Mouse (Mus musculus): ENCODE measurements at regions not wholly inside any gene's neighbourhood (a gene's known extent, or its start where the extent isn't known, plus 50 kb on each side); places are given as distances from the start of the nearest gene placed in this dataset.

- peaks cover 5 to 10% of the 10 kb centered on the region in 2 experiments; a peak in 2 of 4 replicates for H3K4me1 ChIP-seq (ENCODE audit: control insufficient read depth in 2 of 2, insufficient read depth in 2 of 2, low read length in 2 of 2, poor library complexity in 1 of 2)
- no peaks in the 10 kb centered on the region for H3K9me3 ChIP-seq (ENCODE audit: control insufficient read depth, insufficient read depth, low read depth, low read length)
- no peaks in the 10 kb centered on the region for H3K36me3 ChIP-seq (ENCODE audit: control insufficient read depth, insufficient read depth, low read length, poor library complexity, severe bottlenecking)
- DNase-seq (ENCODE audit: low read depth, low spot score) = no peak
- in situ Hi-C loops (cut with MboI; ENCODE audit: low sequenced_read_pairs in 2 of 2, unreplicated experiment in 2 of 2) = no loop called here
- no peak overlapping the region for H3K9ac ChIP-seq (ENCODE audit: insufficient read depth, low read depth, low read length, poor library complexity, severe bottlenecking)
- no peak overlapping the region for H3K27ac ChIP-seq (ENCODE audit: insufficient read depth, low read depth, low read length, poor library complexity, severe bottlenecking)
- no peak for TF ChIP-seq ZC3H11A (IDR thresholded peaks at IDR 0.05; ENCODE audit: borderline replicate concordance, low read depth, low read length)
- no peak for TF ChIP-seq HCFC1 (IDR thresholded peaks at IDR 0.05; ENCODE audit: borderline replicate concordance, insufficient read depth, low read length)
- no peak for TF ChIP-seq ZNF384 (IDR thresholded peaks at IDR 0.05; ENCODE audit: low read depth, low read length)
- no peak for TF ChIP-seq MAFK (IDR thresholded peaks at IDR 0.05; ENCODE audit: insufficient read depth, low read depth, low read length)
- no peak for TF ChIP-seq CHD2 (IDR thresholded peaks at IDR 0.05; ENCODE audit: low read depth, low read length)
- no peak overlapping the region for H3K4me3 ChIP-seq (ENCODE audit: insufficient read depth in 1 of 2, low read depth in 1 of 2, low read length in 2 of 2, poor library complexity in 1 of 2, severe bottlenecking in 1 of 2)
These were observed 212.2 kb upstream of the Smim15 start for GRCm38 (mm10) chr13:107831997-107832396.

- Histone ChIP-seq H3K9me3 (ENCODE audit: control insufficient read depth, insufficient read depth, low read depth, low read length) (no peaks in the 10 kb centered on the region), H3K36me3 (ENCODE audit: control insufficient read depth, insufficient read depth, low read length, poor library complexity, severe bottlenecking) (no peaks in the 10 kb centered on the region), H3K4me1 (ENCODE audit: control insufficient read depth in 2 of 2, insufficient read depth in 2 of 2, low read length in 2 of 2, poor library complexity in 1 of 2) (peaks cover 7 to 12% of the 10 kb centered on the region in 2 experiments; a peak in 2 of 4 replicates), H3K27ac (ENCODE audit: insufficient read depth, low read depth, low read length, poor library complexity, severe bottlenecking) (no peak overlapping the region), H3K9ac (ENCODE audit: insufficient read depth, low read depth, low read length, poor library complexity, severe bottlenecking) (no peak overlapping the region), H3K4me3 (ENCODE audit: insufficient read depth in 1 of 2, low read depth in 1 of 2, low read length in 2 of 2, poor library complexity in 1 of 2, severe bottlenecking in 1 of 2) (peak overlapping the region in 1 of 2 experiments; percentile 49; a peak in 2 of 4 replicates)
- in situ Hi-C loops (cut with MboI; ENCODE audit: low sequenced_read_pairs in 2 of 2, unreplicated experiment in 2 of 2) = no loop called here
- no peak for TF ChIP-seq HCFC1 (IDR thresholded peaks at IDR 0.05; ENCODE audit: borderline replicate concordance, insufficient read depth, low read length)
- peak; percentile 98 for TF ChIP-seq MAFK (IDR thresholded peaks at IDR 0.05; ENCODE audit: insufficient read depth, low read depth, low read length)
- DNase-seq (ENCODE audit: low read depth, low spot score) = peak; percentile 91
These were observed 213.0 kb upstream of the Smim15 start for GRCm38 (mm10) chr13:107831221-107831681.

- H3K4me3 ChIP-seq (ENCODE audit: insufficient read depth in 1 of 2, low read depth in 1 of 2, low read length in 2 of 2, poor library complexity in 1 of 2, severe bottlenecking in 1 of 2) = no peak overlapping the region
- no peaks in the 10 kb centered on the region for H3K36me3 ChIP-seq (ENCODE audit: control insufficient read depth, insufficient read depth, low read length, poor library complexity, severe bottlenecking)
- H3K9ac ChIP-seq (ENCODE audit: insufficient read depth, low read depth, low read length, poor library complexity, severe bottlenecking) = no peak overlapping the region
- TF ChIP-seq CHD2 (IDR thresholded peaks at IDR 0.05; ENCODE audit: low read depth, low read length) = no peak
- TF ChIP-seq MAFK (IDR thresholded peaks at IDR 0.05; ENCODE audit: insufficient read depth, low read depth, low read length) = no peak
- TF ChIP-seq HCFC1 (IDR thresholded peaks at IDR 0.05; ENCODE audit: borderline replicate concordance, insufficient read depth, low read length) = no peak
- no peak for TF ChIP-seq ZC3H11A (IDR thresholded peaks at IDR 0.05; ENCODE audit: borderline replicate concordance, low read depth, low read length)
- TF ChIP-seq ZNF384 (IDR thresholded peaks at IDR 0.05; ENCODE audit: low read depth, low read length) = no peak
- H3K9me3 ChIP-seq (ENCODE audit: control insufficient read depth, insufficient read depth, low read depth, low read length) = no peaks in the 10 kb centered on the region
- H3K4me1 ChIP-seq (ENCODE audit: control insufficient read depth in 2 of 2, insufficient read depth in 2 of 2, low read length in 2 of 2, poor library complexity in 1 of 2) = peaks cover 7 to 10% of the 10 kb centered on the region in 2 experiments; a peak in 2 of 4 replicates
- no peak overlapping the region for H3K27ac ChIP-seq (ENCODE audit: insufficient read depth, low read depth, low read length, poor library complexity, severe bottlenecking)
- DNase-seq (ENCODE audit: low read depth, low spot score) = no peak
- in situ Hi-C loops (cut with MboI; ENCODE audit: low sequenced_read_pairs in 2 of 2, unreplicated experiment in 2 of 2) = no loop called here
These were observed 214.0 kb upstream of the Smim15 start for GRCm38 (mm10) chr13:107830281-107830680.

- in situ Hi-C loops (cut with MboI; ENCODE audit: low sequenced_read_pairs in 2 of 2, unreplicated experiment in 2 of 2) = no loop called here
- Histone ChIP-seq H3K4me3 (ENCODE audit: insufficient read depth in 1 of 2, low read depth in 1 of 2, low read length in 2 of 2, poor library complexity in 1 of 2, severe bottlenecking in 1 of 2) (no peak overlapping the region), H3K27ac (ENCODE audit: insufficient read depth, low read depth, low read length, poor library complexity, severe bottlenecking) (no peak overlapping the region), H3K36me3 (ENCODE audit: control insufficient read depth, insufficient read depth, low read length, poor library complexity, severe bottlenecking) (no peaks in the 10 kb centered on the region), H3K4me1 (ENCODE audit: control insufficient read depth in 2 of 2, insufficient read depth in 2 of 2, low read length in 2 of 2, poor library complexity in 1 of 2) (peaks cover 7 to 13% of the 10 kb centered on the region in 2 experiments; a peak in 2 of 4 replicates), H3K9ac (ENCODE audit: insufficient read depth, low read depth, low read length, poor library complexity, severe bottlenecking) (no peak overlapping the region), H3K9me3 (ENCODE audit: control insufficient read depth, insufficient read depth, low read depth, low read length) (no peaks in the 10 kb centered on the region)
- no peak for DNase-seq (ENCODE audit: low read depth, low spot score)
- no peak for TF ChIP-seq MAFK (IDR thresholded peaks at IDR 0.05; ENCODE audit: insufficient read depth, low read depth, low read length)
- TF ChIP-seq CHD2 (IDR thresholded peaks at IDR 0.05; ENCODE audit: low read depth, low read length) = no peak
- TF ChIP-seq ZC3H11A (IDR thresholded peaks at IDR 0.05; ENCODE audit: borderline replicate concordance, low read depth, low read length) = no peak
- TF ChIP-seq ZNF384 (IDR thresholded peaks at IDR 0.05; ENCODE audit: low read depth, low read length) = no peak
- no peak for TF ChIP-seq HCFC1 (IDR thresholded peaks at IDR 0.05; ENCODE audit: borderline replicate concordance, insufficient read depth, low read length)
These were observed 214.4 kb upstream of the Smim15 start for GRCm38 (mm10) chr13:107829861-107830260.

- no peak overlapping the region for H3K4me3 ChIP-seq (ENCODE audit: insufficient read depth in 1 of 2, low read depth in 1 of 2, low read length in 2 of 2, poor library complexity in 1 of 2, severe bottlenecking in 1 of 2)
- DNase-seq (ENCODE audit: low read depth, low spot score) = no peak
- in situ Hi-C loops (cut with MboI; ENCODE audit: low sequenced_read_pairs in 2 of 2, unreplicated experiment in 2 of 2) = no loop called here
- H3K36me3 ChIP-seq (ENCODE audit: control insufficient read depth, insufficient read depth, low read length, poor library complexity, severe bottlenecking) = no peaks in the 10 kb centered on the region
- no peak overlapping the region for H3K9ac ChIP-seq (ENCODE audit: insufficient read depth, low read depth, low read length, poor library complexity, severe bottlenecking)
- H3K27ac ChIP-seq (ENCODE audit: insufficient read depth, low read depth, low read length, poor library complexity, severe bottlenecking) = no peak overlapping the region
- TF ChIP-seq CHD2 (IDR thresholded peaks at IDR 0.05; ENCODE audit: low read depth, low read length) (no peak), ZNF384 (IDR thresholded peaks at IDR 0.05; ENCODE audit: low read depth, low read length) (no peak), HCFC1 (IDR thresholded peaks at IDR 0.05; ENCODE audit: borderline replicate concordance, insufficient read depth, low read length) (no peak), ZC3H11A (IDR thresholded peaks at IDR 0.05; ENCODE audit: borderline replicate concordance, low read depth, low read length) (no peak), MAFK (IDR thresholded peaks at IDR 0.05; ENCODE audit: insufficient read depth, low read depth, low read length) (no peak)
- H3K9me3 ChIP-seq (ENCODE audit: control insufficient read depth, insufficient read depth, low read depth, low read length) = no peaks in the 10 kb centered on the region
- peaks cover 12 to 13% of the 10 kb centered on the region in 2 experiments; a peak in 3 of 4 replicates for H3K4me1 ChIP-seq (ENCODE audit: control insufficient read depth in 2 of 2, insufficient read depth in 2 of 2, low read length in 2 of 2, poor library complexity in 1 of 2)
These were observed 218.6 kb upstream of the Smim15 start for GRCm38 (mm10) chr13:107825636-107826035.
